Mouse (Mus musculus) brain, embryonic 14.5 days (tissue): ENCODE data around the gene Cdh26.

Source experiments
- CTCF ChIP-seq: fragments of 200-500 bp; IDR thresholded peaks from 2 replicates; pipeline ENCODE4 v1.5.1; 2012; ENCODE audit warnings: inconsistent platforms, mild to moderate bottlenecking, moderate library complexity, borderline replicate concordance; ENCODE audit not compliant: insufficient read depth, insufficient read length; ENCODE audit errors: extremely low read depth
- POLR2A ChIP-seq: fragments of 200-500 bp; IDR thresholded peaks from 2 replicates; pipeline ENCODE4 v1.6.1; 2012; ENCODE audit warnings: mild to moderate bottlenecking, inconsistent platforms, borderline replicate concordance; ENCODE audit not compliant: poor library complexity, insufficient read depth, insufficient read length, severe bottlenecking; ENCODE audit errors: extremely low read depth

- no peak for TF ChIP-seq CTCF
- TF ChIP-seq POLR2A, result no peak
These were observed 8.1 kb upstream of the Cdh26 start for GRCm38 (mm10) chr2:178422186-178422585.
